Mouse (Mus musculus) midbrain, embryonic 16.5 days (tissue): ENCODE data around the gene Gpr155. TPM values are rescaled to one million over a fixed set of nuclear protein-coding genes. Genes with fewer than 3 reads are reported as not detected.

ENCODE experiments used
- ATAC-seq: fragments of 200-750 bp; cut with Nextera tagmentation; 2 replicates; pipeline ENCODE4 v1.8.0; 2017; ENCODE audit warnings: moderate TSS enrichment
- H3K27ac ChIP-seq: fragments of 300-500 bp; sonication (generic); 2 replicates; pipeline ENCODE4 v1.5.1; 2014; ENCODE audit warnings: mild to moderate bottlenecking, low read length, mixed read lengths
- H3K27me3 ChIP-seq: fragments of 300-500 bp; sonication (generic); 2 replicates; pipeline ENCODE4 v1.6.1; 2014; ENCODE audit warnings: low read depth, low read length, mixed read lengths; ENCODE audit not compliant: control insufficient read depth, insufficient read depth
- H3K36me3 ChIP-seq: fragments of 300-500 bp; sonication (generic); 2 replicates; pipeline ENCODE4 v1.6.1; 2014; ENCODE audit warnings: mild to moderate bottlenecking, low read length, moderate library complexity, mixed read lengths; ENCODE audit not compliant: control insufficient read depth, insufficient read depth
- H3K4me1 ChIP-seq: fragments of 300-500 bp; sonication (generic); 2 replicates; pipeline ENCODE4 v1.6.1; 2014; ENCODE audit warnings: mild to moderate bottlenecking, low read length, mixed read lengths; ENCODE audit not compliant: control insufficient read depth, insufficient read depth
- H3K4me2 ChIP-seq: fragments of 300-500 bp; sonication (generic); 2 replicates; pipeline ENCODE4 v1.6.1; 2014; ENCODE audit warnings: mild to moderate bottlenecking, low read length, mixed read lengths
- H3K4me3 ChIP-seq: fragments of 300-500 bp; sonication (generic); 2 replicates; pipeline ENCODE4 v1.5.1; 2014; ENCODE audit warnings: low read depth, mild to moderate bottlenecking, low read length, moderate library complexity, mixed read lengths
- H3K9ac ChIP-seq: fragments of 300-500 bp; sonication (generic); 2 replicates; pipeline ENCODE4 v1.6.1; 2014; ENCODE audit warnings: low read depth, low read length, mixed read lengths
- H3K9me3 ChIP-seq: fragments of 300-500 bp; sonication (generic); replicated peaks from 2 replicates; pipeline ENCODE4 v1.6.1; 2014; ENCODE audit warnings: mild to moderate bottlenecking, low read length, mixed read lengths; ENCODE audit not compliant: control insufficient read depth, poor library complexity, severe bottlenecking
- WGBS: fragments of 180-500 bp; shearing (Covaris S2); extraction: QIAGEN DNeasy Blood & Tissue Kit; methylation state at CpG from one replicate; pipeline ENCODE4 v1.1.7; 2014; 5-methylcytosine and 5-hydroxymethylcytosine counted together
- polyA plus RNA-seq: library from polyadenylated mRNA; unstranded; fragments of >200 nt; fragmentation: Nextera tagmentation; extraction: Ambion mirVana; gene quantifications from 2 replicates; pipeline ENCODE4 v1.2.1, GENCODE M21; 2015

Gene Gpr155
- polyA plus RNA-seq, 1 experiment from 2014 or later = 13.7 TPM

- no peak for ATAC-seq
- Histone ChIP-seq H3K9ac (no peak overlapping the region), H3K36me3 (peaks cover 2% of the 10 kb centered on the region; the same call in 1 of the 2 replicates), H3K27ac (no peak overlapping the region), H3K4me3 (no peak overlapping the region), H3K4me2 (no peak overlapping the region), H3K27me3 (no peaks in the 10 kb centered on the region), H3K4me1 (no peaks in the 10 kb centered on the region), H3K9me3 (no peaks in the 10 kb centered on the region)
- WGBS = 76% methylated on average over 5 of the region's 5 CpGs
These were observed 8.0 kb downstream of the Gpr155 start for GRCm38 (mm10) chr2:73378326-73378725.

GRCm38 (mm10) chr2:73371530-73372335 lies 14.6 kb downstream of the Gpr155 start:
- no peaks in the 10 kb centered on the region for H3K4me1 ChIP-seq
- no peak overlapping the region for H3K4me3 ChIP-seq
- H3K9ac ChIP-seq = no peak overlapping the region
- H3K9me3 ChIP-seq = no peaks in the 10 kb centered on the region
- no peak overlapping the region for H3K4me2 ChIP-seq
- 72% methylated on average over 9 of the region's 9 CpGs for WGBS
- no peaks in the 10 kb centered on the region for H3K36me3 ChIP-seq
- ATAC-seq = no peak
- no peak overlapping the region for H3K27ac ChIP-seq
- H3K27me3 ChIP-seq = no peaks in the 10 kb centered on the region

- no peak overlapping the region for H3K9ac ChIP-seq
- H3K4me3 ChIP-seq = no peak overlapping the region
- no peaks in the 10 kb centered on the region for H3K4me1 ChIP-seq
- no peaks in the 10 kb centered on the region for H3K9me3 ChIP-seq
- ATAC-seq = no peak
- no peak overlapping the region for H3K4me2 ChIP-seq
- H3K27me3 ChIP-seq = no peaks in the 10 kb centered on the region
- 88% methylated on average over 5 of the region's 5 CpGs for WGBS
- H3K27ac ChIP-seq = no peak overlapping the region
- peaks cover 6% of the 10 kb centered on the region for H3K36me3 ChIP-seq
These were observed 22.9 kb downstream of the Gpr155 start for GRCm38 (mm10) chr2:73363448-73363847.

DNA sequence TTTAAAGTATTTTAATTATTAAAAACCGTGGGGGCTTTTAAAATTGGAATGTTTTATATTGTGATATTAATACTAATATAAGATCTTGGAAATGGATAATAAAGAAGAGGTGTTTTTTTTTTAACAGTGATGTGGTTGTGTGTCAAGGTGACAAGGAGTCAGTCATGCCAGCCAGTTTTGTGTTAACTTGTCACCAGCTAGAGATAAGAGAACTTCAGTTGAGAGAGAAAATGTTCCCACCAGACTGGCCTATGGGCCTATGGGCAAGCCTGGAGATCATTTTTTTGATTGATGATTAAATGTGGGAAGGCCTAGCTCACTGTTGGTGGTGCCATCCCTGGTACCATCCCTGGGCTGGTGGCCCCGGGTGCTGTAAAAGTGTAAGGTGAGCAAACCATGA lies 25.8 kb downstream of the Gpr155 start:
- no peaks in the 10 kb centered on the region for H3K4me1 ChIP-seq
- 76% methylated on average over 2 of the region's 2 CpGs for WGBS
- no peaks in the 10 kb centered on the region for H3K27me3 ChIP-seq
- ATAC-seq = no peak
- peaks cover 10% of the 10 kb centered on the region for H3K36me3 ChIP-seq
- H3K27ac ChIP-seq = no peak overlapping the region
- H3K4me2 ChIP-seq = no peak overlapping the region
- no peaks in the 10 kb centered on the region for H3K9me3 ChIP-seq
- no peak overlapping the region for H3K4me3 ChIP-seq
- H3K9ac ChIP-seq = no peak overlapping the region

DNA sequence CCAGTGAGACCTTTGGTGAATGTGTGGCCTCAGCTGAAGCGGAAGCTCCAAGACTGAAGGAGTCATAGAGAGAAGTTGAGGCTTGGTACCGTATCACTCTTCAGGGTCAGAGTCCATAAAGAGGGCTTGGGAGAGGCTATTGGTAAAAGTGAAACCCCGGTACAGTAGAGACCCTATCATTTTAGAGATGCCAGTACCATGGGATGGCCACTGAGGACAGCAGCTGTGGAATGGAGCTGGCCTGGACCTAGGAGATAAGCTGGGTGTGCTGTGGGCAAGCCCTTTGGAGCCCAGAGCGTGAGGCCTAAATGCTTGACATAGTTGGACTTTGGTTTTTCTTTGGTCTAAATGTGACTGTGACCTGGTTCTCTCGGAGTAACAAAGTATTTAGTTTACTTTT lies 26.4 kb downstream of the Gpr155 start:
- Histone ChIP-seq H3K4me2 (no peak overlapping the region), H3K36me3 (peaks cover 10% of the 10 kb centered on the region), H3K27me3 (no peaks in the 10 kb centered on the region), H3K4me1 (no peaks in the 10 kb centered on the region), H3K27ac (no peak overlapping the region), H3K9me3 (no peaks in the 10 kb centered on the region), H3K9ac (no peak overlapping the region), H3K4me3 (no peak overlapping the region)
- 95% methylated on average over 5 of the region's 5 CpGs for WGBS
- no peak for ATAC-seq

DNA sequence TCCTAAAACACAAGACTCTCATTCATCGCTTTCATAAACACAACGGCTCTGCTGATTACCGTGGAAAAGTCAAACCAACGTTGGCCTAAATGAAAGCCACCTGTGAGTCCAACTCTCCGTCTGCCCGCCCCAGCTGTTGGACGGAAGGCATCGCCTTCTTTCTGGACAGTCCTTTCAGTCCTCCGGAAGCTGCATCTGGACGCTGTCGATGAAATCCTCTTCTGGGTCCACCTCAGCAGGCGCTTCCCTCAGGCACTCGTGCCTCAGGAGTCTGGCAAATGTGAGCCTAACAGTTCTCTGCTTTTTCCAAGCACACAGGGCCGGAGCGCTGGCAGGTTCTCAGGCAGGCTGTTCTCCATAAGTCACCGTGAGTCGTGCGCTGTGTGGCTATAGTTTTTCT lies 29.4 kb downstream of the Gpr155 start:
- Histone ChIP-seq H3K36me3 (peaks cover 8% of the 10 kb centered on the region; the same call in 1 of the 2 replicates), H3K4me2 (no peak overlapping the region), H3K4me1 (0 out of 2 replicates have a peak, but pooled peaks cover under 1% of the 10 kb centered on the region), H3K9ac (no peak overlapping the region), H3K9me3 (no peaks in the 10 kb centered on the region), H3K4me3 (no peak overlapping the region), H3K27me3 (no peaks in the 10 kb centered on the region), H3K27ac (no peak overlapping the region)
- ATAC-seq = no peak
- whole genome bisulfite sequencing = 80% methylated on average over 18 of the region's 18 CpGs

- H3K4me3 ChIP-seq = no peak overlapping the region
- ATAC-seq = no peak
- H3K4me1 ChIP-seq = peaks cover 8% of the 10 kb centered on the region; the same call in 1 of the 2 replicates
- peaks cover 2% of the 10 kb centered on the region; the same call in 1 of the 2 replicates for H3K36me3 ChIP-seq
- H3K9ac ChIP-seq = no peak overlapping the region
- no peaks in the 10 kb centered on the region for H3K9me3 ChIP-seq
- no peak overlapping the region for H3K27ac ChIP-seq
- H3K27me3 ChIP-seq = no peaks in the 10 kb centered on the region
- H3K4me2 ChIP-seq = no peak overlapping the region
- WGBS = 38% methylated on average over 7 of the region's 7 CpGs
These were observed 34.4 kb downstream of the Gpr155 start for GRCm38 (mm10) chr2:73351927-73352374.

DNA sequence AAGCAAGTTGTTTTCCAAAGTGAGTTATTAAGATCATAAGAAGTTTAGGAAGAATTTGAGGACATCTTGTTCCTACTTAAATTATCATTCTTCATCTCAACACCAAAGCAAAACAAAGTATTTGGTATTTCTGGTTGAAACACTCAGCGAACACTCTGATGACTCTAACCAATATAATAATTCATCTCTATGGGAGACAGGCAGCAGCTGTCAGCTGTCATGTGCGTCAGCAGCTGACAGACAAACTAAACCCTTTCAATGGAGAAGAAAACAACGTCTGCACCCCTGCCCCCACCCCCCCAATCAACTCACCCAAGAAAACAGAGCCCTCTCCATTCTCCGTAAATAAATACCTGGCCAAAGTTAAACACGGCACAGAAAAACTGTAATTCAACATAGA lies 34.9 kb downstream of the Gpr155 start:
- 47% methylated on average over 5 of the region's 5 CpGs for WGBS

DNA sequence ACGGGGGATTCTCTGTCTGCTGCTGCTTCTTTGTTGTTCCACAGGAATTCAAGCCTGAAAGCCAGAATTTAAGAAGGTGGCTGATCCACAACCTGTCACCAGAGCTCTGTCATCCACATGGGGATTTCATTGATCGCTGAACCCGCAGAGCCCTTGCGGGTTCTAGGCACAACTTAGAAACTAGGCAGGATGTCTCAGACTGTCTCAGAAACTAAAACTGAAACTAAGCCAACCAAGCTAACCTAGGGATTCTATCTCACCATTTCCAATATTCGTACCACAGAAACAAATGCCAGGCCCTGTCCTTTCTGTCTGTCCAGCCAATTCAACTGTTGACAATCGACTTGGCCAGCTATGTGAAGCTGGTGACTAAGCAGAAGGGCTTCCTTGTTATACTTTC lies 38.2 kb downstream of the Gpr155 start:
- Histone ChIP-seq H3K9me3 (no peaks in the 10 kb centered on the region), H3K4me2 (no peak overlapping the region), H3K9ac (no peak overlapping the region), H3K4me3 (no peak overlapping the region), H3K4me1 (peaks cover 8% of the 10 kb centered on the region; the same call in 1 of the 2 replicates), H3K27me3 (no peaks in the 10 kb centered on the region), H3K36me3 (no peaks in the 10 kb centered on the region), H3K27ac (no peak overlapping the region)
- 85% methylated on average over 6 of the region's 6 CpGs for WGBS
- no peak for ATAC-seq

More for the DNA sequence above, 34.9 kb downstream of the Gpr155 start:
- Histone ChIP-seq H3K4me2 (no peak overlapping the region), H3K36me3 (no peaks in the 10 kb centered on the region; the same call in 1 of the 2 replicates), H3K4me1 (peaks cover 8% of the 10 kb centered on the region; the same call in 1 of the 2 replicates), H3K4me3 (no peak overlapping the region), H3K9me3 (no peaks in the 10 kb centered on the region), H3K27ac (no peak overlapping the region), H3K27me3 (no peaks in the 10 kb centered on the region), H3K9ac (no peak overlapping the region)
- no peak for ATAC-seq
